Mouse (Mus musculus): ENCODE results near the gene Lap3.

Lap3 gene

DNA sequence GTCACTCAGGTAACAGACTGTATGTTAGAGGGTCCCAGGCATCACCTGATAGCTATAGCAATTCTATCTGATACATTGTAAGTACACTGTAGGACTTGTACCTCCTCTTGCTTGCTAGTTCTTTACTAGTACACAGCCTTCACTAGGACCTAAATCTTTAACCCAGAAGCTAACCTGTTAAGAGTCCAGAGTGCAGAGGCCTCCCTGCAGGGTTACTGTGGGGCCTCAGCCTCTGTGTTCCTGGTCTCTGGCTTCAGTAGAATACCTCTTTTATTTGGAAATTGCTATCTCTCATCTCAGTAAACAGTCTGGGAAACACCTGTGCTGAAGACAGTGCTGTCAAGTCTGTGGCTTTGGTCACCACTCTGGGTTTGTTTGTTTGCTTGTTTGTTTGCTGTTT, 2.9 kb downstream of the Lap3 start:
- DNase-seq (ENCODE audit: low spot score) = no peak

DNA sequence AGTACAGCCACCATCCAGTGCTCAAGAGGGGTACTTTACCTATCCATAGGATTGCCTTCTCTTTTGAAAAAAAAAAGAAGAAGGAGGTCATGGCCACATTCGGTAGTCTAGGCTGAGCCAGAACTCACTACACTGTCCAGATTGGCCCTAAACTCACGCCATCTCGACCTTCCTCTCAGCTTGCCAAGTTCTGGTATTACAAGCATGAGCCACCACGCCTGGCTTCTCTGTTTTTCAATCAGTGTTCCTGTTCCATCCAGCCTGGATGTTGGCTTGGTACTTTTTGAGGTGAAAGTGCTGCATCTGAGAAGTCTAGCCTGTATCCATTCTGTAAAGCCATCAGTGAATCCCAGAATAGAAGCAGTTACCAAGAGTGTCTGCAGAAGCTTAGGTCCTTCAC, 3.3 kb downstream of the Lap3 start:
- no peak for DNase-seq (ENCODE audit: low spot score)

DNA sequence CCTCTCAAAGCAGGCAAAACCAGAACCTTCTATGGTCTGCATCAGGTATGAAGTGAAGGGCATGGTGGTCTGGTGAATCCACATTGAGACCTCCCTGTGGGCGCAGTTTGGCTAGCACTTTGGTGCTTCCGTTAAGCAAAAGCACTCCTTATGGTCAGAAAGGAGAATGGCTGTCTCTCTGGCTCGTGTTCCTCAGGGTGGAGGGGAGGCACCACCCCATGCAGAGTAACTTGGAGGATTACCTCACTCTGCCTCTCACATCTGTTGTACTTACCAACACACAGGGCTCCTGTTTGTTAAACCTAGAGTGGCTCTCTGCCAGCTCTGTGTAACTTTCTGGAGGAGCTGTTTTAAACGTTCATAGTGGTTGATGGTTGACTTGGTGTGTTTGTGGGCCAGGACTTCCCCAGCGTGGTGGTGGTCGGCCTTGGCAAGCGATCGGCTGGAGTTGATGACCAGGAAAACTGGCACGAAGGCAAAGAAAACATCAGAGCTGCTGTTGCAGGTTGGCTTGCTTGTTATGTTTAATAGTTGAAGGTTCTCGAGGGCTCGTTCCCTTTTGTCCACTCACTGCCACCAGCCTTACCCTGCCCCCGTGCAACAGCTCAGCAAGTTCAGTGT, 3.9 kb downstream of the Lap3 start:
- DNase-seq (ENCODE audit: low spot score) = no peak

DNA sequence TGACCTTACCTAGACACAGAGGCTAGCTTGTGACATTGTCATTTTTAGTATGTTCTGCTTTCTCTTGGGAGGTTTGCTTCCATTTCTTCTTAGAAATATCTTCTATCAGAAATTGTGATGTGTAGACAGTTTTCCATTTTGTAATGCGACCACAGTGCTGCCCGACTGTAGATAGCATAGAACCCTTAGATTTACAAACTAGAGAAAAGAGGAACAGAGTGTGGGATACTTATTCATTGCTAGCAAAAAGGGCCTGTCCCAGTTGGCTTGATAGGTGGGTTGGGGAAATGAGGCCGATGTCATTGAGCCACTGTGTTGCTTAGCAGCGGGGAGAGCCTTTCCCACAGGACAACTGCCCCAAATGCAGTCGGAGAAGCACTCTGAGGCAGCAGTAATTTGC, 4.4 kb downstream of the Lap3 start:
- no peak for DNase-seq (ENCODE audit: low spot score)

DNA sequence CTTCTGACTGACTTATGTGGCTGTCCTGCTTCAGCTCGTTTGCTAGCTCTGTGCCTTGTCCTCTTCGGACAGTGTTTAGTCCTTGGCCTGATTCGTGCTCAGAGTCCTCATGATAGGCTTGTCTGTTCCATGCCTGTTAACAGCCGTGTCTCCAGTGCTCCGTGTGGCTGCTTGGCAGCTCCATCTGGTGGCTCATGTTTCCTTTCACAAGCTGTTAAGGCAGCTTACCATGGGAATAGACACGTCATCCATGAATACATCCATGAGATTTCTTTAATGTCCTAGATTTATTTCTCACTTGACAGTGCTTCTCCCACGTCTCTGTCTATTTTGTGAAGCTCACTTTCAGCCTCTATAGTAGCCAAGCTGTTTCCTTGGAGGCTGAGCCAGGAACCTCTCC, 16.9 kb downstream of the Lap3 start:
- no peak for DNase-seq (ENCODE audit: low spot score)

DNA sequence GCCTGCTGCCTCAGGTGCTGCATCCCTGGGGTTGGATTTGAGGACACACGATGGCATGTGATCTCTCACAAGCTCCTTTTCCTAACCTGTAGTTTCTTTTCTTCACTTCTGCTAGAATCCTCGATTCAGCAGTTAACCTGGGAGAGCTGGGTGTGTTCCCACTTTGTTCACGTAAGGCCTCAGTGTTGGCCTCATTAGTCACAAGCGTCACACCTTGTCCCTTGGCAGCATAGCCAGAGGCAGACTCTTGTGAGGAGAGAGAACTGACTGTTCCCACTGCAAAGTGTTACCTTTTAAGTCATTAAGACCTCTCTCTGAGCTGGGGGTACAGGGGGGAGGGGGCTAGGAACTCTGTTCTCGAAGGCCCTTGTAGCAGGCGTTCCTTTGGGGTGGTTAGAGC, 19.7 kb downstream of the Lap3 start:
- DNase-seq (ENCODE audit: low spot score) = no peak

DNA sequence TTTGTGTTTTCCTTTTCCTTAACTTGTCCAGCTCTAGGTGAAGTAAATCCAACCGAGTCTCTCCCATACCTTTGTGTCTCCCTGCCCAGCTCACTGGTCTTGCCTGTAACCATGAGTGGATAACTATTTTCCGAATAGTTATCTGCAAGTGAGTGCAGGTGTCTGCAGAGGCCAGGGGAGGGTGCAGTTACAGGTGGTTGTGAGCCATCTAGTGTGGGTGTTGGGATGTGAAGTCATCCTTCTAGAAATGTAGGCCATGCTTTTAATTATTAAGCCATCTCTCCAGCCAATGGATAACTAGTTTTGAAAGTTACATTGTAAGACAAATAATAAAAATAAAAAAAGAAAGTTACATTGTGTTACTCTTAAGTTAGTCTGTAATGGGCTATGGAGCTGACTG, 20.3 kb downstream of the Lap3 start:
- no peak for DNase-seq (ENCODE audit: low spot score)

DNA sequence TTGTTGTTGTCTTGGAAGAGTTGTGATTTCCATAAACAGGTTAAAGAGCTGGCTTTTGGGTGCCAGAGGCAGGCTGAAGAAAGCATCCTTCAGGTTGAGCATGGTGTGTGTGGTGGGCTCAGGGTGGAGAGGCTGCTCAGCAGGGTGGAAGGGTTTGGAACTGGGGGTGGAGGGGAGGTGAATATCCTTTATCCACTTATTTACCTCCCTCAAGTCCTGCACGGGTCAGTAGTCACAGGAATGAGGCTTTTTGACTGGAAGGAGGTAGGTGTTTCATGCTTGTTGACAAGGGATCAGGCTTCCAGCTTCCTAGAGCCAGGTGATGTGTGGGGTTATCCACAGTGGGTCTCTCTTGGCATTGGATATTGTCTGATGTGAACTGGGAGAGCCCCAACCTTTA, 21.4 kb downstream of the Lap3 start:
- DNase-seq (ENCODE audit: low spot score) = no peak

DNA sequence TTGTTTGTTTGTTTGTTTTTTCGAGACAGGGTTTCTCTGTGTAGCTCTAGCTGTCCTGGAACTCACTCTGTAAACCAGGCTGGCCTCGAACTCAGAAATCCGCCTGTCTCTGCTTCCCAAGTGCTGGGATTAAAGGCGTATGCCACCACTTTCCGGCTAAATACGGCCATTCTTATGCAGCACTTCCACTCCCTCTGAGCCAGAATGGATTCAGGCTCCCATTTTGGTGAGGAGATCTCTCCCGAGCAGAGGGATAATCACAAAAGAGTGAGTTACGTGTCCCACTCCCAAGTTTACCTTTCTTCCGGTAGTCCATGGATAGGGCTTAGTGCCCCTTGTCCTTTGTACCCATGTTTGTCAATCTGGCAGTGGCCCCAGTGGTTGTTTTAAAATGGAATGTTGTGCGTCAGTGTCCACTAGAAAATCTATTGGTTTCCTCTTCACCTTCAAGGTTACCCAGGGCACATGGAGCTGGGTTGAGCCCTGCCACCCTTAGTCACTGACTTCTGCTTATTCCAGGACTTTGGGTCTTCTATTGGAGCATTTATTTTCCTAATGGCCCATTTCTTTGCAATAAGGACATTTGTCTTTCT, 22.1 kb downstream of the Lap3 start:
- DNase-seq (ENCODE audit: low spot score) = no peak

DNA sequence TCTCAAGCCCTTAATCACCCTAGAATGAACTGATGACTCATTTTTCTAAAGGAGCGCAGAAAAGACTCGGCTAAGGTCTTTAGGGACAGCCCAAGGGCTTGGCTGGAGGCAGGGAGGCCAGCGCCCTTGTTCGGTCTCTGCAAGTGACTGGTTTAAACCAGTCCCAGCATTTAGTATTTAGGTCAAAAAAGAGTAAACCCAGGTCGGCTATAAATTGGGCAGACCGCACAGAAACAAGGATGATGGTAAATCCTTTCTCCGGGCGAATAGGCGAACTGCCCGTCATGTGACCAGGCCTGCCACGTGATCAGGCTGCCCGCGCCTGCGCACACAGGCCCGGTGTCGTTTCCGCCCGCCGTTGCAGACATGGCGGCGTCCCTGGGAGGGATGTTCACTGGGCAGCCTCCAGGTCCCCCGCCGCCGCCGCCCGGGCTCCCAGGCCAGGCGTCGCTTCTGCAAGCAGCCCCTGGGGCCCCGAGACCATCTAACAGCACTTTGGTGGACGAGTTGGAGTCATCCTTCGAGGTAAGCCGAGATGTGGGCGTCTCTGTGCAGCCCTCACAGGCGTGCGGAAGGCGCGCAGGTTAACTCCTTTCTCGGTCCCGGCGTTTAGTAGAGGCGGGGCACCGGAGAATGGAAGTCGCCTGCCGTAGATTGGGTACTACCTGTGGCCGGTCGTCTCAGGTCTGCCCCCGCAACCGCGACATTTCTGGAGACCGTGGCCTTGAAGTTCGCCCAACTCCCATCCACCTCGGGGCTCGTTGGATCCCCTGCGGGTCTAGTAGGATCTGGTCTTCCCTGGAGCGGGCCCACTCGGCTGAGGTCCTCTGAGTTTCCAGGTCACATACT, 27.0 kb downstream of the Lap3 start, which contains the start of gene Med28:
TSS of gene Med28 (plus strand) at position 270 of the 849 bp plus-strand sequence.
- peak; percentile 93 for DNase-seq (ENCODE audit: low spot score)

DNA sequence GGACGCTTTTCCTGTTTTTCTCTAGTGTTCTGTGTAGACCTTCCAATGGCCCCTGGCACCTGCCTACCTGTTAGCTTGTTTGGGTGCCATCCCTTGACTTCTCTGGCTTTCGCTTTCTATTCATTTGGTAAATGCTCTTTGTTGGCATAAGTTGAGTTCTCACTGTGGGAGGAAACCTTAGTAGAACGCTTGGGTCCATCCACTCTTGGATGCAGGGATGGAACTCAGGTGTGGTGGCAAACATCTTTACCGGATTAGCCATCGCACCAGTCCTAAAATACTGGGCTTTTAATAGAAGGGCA, 27.6 kb downstream of the Lap3 start:
- DNase-seq (ENCODE audit: low spot score) = no peak

DNA sequence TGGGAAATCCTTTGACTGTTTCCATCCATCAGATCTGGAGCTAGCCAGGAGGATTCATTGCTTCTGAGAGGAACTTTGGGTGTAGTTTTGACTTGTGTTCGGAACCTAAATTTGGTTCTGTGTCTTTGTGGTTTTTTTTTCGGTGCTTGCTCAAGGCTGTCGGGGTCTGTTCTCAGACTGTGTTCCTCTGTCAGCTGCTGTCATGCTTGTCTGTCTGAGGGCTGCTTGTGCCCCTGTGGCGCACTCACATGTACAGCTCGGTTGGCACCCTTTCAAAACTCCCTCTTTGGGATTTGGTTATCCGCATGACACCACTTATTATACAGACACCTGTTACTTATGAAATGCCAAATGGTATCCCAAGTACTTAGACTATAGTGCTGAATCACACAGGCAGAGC, 28.4 kb downstream of the Lap3 start:
- DNase-seq (ENCODE audit: low spot score) = no peak

DNA sequence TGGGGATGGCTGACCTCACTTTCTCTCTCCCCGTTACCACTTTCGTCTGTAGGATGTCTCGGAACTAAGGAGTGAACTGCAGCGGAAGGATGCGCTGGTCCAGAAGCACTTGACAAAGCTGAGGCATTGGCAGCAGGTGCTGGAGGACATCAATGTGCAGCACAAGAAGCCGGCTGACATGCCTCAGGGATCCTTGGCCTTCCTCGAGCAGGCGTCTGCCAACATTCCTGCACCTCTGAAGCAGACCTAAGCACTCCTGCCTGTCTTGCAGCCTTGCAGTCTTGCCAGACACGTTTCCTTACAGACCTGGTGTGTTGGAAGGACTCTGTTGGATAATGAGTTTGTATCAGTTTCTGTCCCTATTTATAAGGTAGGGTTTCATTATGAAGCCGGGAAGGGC, 31.9 kb downstream of the Lap3 start:
- no peak for DNase-seq (ENCODE audit: low spot score)

DNA sequence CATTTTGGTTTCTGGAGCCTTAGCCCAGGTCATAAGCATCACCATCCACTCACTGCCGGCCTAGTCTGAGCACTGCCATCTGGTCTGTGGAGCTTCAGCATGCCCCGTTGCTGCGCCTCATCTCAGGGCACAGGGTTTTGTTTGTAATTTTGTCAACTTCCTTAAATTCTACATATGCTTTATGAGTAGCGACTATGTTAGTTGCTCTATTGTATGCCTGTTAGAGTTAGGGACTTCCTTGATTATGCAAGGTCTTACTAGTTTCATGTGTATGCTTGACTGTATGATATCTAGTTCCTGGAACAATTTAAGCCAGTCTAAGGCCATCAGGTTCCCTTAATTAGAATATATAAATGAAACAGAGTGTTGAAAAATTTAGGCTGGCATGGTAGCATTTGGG, 33.2 kb downstream of the Lap3 start:
- DNase-seq (ENCODE audit: low spot score) = no peak

DNA sequence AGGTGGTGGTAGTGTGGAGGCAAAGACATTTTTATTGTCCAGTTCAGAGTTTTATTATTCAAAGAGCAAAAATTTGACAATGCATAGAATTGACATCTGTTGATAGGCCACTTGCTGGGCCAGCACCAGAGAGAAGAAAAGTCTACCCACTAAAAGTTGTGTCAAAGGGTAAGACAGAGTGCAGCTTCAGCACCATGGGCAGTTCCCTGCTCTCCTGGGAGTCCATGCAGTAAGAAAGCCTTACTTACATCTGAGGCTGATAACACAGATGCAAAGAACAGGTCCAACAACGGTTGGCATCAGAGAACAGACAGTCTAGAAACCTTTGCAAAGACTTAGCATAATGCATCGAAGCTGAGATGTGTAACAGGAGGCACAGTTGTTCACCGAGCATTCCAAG, 36.5 kb downstream of the Lap3 start:
- peak; percentile 57 for DNase-seq (ENCODE audit: low spot score)

DNA sequence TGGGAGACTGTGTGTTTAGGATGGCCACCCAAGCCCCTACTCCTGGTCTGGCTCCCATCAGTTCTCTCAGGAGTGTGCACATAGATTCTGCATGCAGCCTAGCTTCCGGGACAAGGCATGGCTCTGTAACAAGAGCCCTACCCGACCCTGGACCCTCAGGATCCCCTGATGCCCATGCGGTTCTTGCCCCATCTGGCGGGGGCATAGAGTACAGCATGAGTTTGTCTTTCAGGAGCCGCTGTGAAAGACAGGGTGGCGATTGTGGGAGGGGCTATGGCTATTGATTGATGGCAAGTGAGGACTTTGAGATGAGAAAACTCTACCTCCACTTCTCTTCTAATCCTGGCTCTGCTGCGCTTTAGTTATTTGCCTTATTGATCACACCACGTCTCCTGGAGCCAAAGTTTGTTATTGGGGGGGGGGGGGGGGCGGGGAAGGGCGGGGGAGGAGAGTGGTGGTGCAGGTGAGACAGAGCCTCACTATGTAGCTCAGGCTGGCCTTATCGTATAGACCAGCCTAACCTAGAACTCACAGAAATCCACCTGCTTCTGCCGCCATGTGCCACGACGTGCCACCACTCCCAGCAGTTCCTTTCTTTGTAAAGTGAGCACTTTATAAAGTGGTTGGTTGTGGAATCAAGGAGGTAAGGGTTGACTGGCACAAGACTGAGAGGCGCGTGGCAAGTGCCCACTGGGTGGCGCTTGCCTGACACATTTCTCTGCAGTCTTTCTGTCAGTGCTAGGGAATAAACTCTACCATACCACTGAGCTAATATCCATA, 41.3 kb downstream of the Lap3 start:
- peak; percentile 84 for DNase-seq (ENCODE audit: low spot score)

DNA sequence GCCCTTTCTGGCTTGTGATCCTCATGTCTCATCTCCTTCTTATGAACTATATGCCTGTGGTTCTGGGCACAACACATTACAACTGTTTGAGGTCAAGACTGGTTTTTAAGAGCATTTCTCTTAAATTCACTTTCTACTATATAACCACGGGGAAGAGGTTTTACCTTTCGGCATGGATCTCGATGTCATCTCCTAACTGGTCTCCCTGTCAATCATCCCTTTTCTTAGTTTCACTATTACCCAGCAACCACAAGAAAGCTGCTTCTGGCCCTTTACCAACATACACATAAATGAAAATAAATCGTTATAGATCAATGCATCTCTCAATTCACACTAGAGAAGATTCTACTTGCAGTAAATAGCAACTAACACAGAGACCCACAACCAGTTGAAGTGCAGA, 42.0 kb downstream of the Lap3 start:
- no peak for DNase-seq (ENCODE audit: low spot score)

DNA sequence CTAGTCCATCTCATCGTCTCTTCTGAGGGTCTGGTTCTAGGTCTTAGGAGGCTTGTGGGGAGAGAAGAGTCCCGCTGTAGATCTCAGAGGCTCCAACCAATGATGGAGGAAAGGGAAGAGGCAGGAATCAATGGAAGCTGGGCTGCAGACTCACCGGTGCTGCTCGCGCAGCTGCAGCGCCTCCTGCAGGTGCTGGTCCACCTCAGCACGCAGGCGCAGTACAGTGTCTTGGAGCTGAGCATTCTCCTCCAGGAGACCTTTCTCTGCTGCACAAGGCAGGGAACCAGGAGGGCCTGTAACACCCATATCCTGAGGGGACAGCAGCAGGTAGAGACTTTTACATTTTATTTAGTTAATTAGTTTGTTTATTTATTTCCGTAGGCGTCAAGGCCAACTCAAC, 46.3 kb downstream of the Lap3 start:
- DNase-seq (ENCODE audit: low spot score) = no peak

DNA sequence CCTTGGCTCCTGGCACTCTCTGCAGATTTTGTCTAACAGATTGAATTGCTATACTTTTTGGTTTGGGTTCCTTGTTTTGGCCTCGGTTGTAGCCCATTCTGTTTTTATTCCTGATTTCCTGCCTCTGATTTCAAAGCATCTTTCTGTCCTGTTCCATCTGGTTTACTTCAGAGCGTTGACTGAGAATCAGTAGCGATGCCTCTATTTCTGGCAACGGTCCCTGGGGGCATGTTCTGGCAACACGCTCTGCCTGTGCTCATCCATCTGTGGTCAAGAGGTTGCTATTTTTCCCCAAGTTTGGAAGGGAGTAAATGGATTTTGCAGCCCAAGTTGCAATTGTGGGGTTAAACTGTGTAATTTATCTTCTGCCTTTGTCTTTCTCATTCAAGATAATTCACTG, 50.2 kb downstream of the Lap3 start:
- DNase-seq (ENCODE audit: low spot score) = peak; percentile 46

DNA sequence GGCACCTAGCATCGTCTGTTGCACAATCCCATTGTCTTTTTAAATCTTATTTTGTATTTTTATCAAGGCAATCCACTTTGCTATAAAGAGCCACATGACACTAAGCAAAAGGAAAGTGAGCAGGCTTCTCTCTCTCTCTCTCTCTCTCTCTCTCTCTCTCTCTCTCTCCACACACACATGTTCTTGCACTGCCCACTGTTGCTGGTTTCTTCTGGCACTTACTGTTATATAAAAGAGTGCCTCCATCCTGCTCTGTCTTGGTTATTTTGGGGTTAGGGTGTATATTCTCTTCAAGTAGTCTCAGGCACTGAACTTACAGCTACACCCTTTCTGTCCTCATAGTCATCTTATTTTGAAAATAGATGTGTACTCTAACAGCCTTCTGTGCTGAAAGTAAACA, 56.4 kb downstream of the Lap3 start:
- no peak for DNase-seq (ENCODE audit: low spot score)
